Mouse (Mus musculus) neural tube, embryonic 13.5 days (tissue): ENCODE data around the gene Ankrd55. TPM values are rescaled to one million over a fixed set of nuclear protein-coding genes. Genes with fewer than 3 reads are reported as not detected.
A peak's percentile ranks its signal among the peaks of the same experiment; 100 is the strongest.

Experiments used
- ATAC-seq: fragments of 200-750 bp; cut with Nextera tagmentation; 2 replicates; pipeline ENCODE4 v1.8.0; 2017; ENCODE audit warnings: low read depth, mild to moderate bottlenecking, moderate TSS enrichment, moderate library complexity
- H3K27ac ChIP-seq: fragments of 300-500 bp; sonication (generic); replicated peaks from 2 replicates; pipeline ENCODE4 v1.5.1; 2015; ENCODE audit warnings: moderate library complexity, mild to moderate bottlenecking, inconsistent platforms
- H3K27me3 ChIP-seq: fragments of 300-500 bp; sonication (generic); 2 replicates; pipeline ENCODE4 v1.6.1; 2015; ENCODE audit warnings: mild to moderate bottlenecking, inconsistent platforms
- H3K36me3 ChIP-seq: fragments of 300-500 bp; sonication (generic); 2 replicates; pipeline ENCODE4 v1.6.1; 2015; ENCODE audit warnings: mild to moderate bottlenecking, inconsistent platforms
- H3K4me1 ChIP-seq: fragments of 300-500 bp; sonication (generic); replicated peaks from 2 replicates; pipeline ENCODE4 v1.6.1; 2015; ENCODE audit warnings: inconsistent platforms
- H3K4me2 ChIP-seq: fragments of 300-500 bp; sonication (generic); 2 replicates; pipeline ENCODE4 v1.6.1; 2015; ENCODE audit warnings: inconsistent platforms, mild to moderate bottlenecking, moderate library complexity
- H3K4me3 ChIP-seq: fragments of 300-500 bp; sonication (generic); 2 replicates; pipeline ENCODE4 v1.5.1; 2015; ENCODE audit warnings: mild to moderate bottlenecking, inconsistent platforms
- H3K9ac ChIP-seq: fragments of 300-500 bp; sonication (generic); 2 replicates; pipeline ENCODE4 v1.6.1; 2015; ENCODE audit warnings: moderate library complexity, mild to moderate bottlenecking, inconsistent platforms
- H3K9me3 ChIP-seq: fragments of 300-500 bp; sonication (generic); 2 replicates; pipeline ENCODE4 v1.6.1; 2016; ENCODE audit warnings: inconsistent platforms
- WGBS: fragments of 180-500 bp; shearing (Covaris S2); methylation state at CpG from one replicate; pipeline ENCODE4 v1.1.7; 2015; 5-methylcytosine and 5-hydroxymethylcytosine counted together
- polyA plus RNA-seq: library from polyadenylated mRNA; unstranded; fragments of >200 nt; fragmentation: Nextera tagmentation; extraction: Ambion mirVana; gene quantifications from 2 replicates; pipeline ENCODE4 v1.2.1, GENCODE M21; 2015

Gene Ankrd55
- polyA plus RNA-seq, 1 experiment from 2014 or later, result 4.2 TPM

DNA sequence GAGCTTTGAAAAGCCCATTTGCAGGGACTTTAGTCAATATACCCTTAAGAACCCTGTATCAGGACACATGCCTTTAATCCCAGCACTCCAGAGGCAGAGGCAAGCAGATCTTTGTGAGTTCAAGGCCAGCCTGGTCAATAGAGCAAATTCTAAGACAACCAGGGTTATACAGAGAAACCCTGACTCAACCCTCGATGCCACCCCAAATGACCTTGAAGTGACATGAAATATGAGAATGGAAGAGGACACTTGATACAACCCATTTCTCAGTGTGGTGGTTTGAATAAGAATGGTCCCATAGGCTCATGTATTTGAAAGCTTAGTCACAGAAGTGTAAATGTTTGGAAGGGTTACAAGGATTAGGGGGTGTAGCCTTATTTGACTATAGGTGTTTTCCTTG lies 121.6 kb downstream of the Ankrd55 start:
- ATAC-seq, result no peak
- Histone ChIP-seq H3K9me3 (no peaks in the 10 kb centered on the region), H3K27me3 (no peaks in the 10 kb centered on the region), H3K27ac (no peak overlapping the region), H3K4me2 (no peak overlapping the region), H3K9ac (no peak overlapping the region), H3K36me3 (no peaks in the 10 kb centered on the region), H3K4me3 (no peak overlapping the region), H3K4me1 (no peaks in the 10 kb centered on the region)
- WGBS, result 79% methylated on average over 1 of the region's 1 CpGs

DNA sequence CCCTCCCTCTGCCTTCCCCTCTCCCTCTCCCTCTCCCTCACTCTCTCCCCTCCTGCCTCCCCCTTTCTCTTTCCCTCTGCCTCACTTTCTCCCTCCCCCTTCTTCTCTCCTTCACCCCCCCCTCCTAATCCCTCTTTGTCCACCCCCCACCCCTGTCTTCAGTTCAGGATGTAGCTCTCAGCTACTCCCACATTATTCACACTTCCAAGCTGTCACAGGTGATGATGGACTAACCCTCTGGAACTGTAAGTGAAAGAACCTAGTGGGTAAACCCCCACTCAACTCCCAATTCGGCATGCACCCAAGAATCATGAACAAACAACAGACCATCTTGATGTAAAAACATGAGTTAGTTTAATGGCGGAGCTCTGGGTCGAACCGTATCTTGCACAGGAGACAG lies 122.2 kb downstream of the Ankrd55 start:
- no peaks in the 10 kb centered on the region for H3K27me3 ChIP-seq
- 97% methylated on average over 4 of the region's 4 CpGs for WGBS
- no peaks in the 10 kb centered on the region for H3K4me1 ChIP-seq
- no peak overlapping the region for H3K4me3 ChIP-seq
- no peak overlapping the region for H3K27ac ChIP-seq
- no peaks in the 10 kb centered on the region for H3K9me3 ChIP-seq
- no peak overlapping the region for H3K4me2 ChIP-seq
- no peak for ATAC-seq
- no peak overlapping the region for H3K9ac ChIP-seq
- no peaks in the 10 kb centered on the region for H3K36me3 ChIP-seq

DNA sequence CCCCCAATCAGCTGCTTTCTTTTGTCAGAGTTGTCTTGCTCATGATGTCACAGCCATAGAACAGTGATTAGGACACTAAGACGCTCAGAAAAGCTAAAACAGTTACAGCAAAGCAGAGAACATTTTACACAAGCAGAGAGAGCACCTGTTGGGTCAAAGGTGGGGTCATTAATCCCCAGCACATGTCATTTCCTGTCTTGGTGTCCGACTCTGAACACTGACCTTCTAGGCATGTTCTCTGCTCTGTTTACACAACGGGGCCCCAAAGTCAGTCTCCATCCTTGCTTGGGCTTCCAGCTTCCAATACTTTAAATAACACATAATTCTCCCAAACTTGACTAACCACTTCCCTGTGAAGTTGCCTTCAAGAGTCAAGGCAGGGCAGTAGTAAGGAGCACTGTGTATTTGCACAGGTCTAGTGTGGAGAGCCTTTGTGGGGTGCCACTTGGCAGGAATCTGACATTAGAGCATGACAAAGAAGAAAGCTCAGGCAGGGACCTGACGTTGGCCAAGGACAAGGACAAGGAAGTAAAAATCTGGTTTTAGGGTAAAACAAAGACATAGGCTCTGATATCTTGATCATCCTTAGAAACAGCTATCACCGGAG lies 123.1 kb downstream of the Ankrd55 start:
- H3K36me3 ChIP-seq, result no peaks in the 10 kb centered on the region
- no peak overlapping the region for H3K4me3 ChIP-seq
- no peak overlapping the region for H3K9ac ChIP-seq
- 80% methylated on average over 5 of the region's 5 CpGs for WGBS
- H3K27me3 ChIP-seq, result no peaks in the 10 kb centered on the region
- H3K9me3 ChIP-seq, result no peaks in the 10 kb centered on the region
- ATAC-seq, result no peak
- H3K4me1 ChIP-seq, result no peaks in the 10 kb centered on the region
- H3K4me2 ChIP-seq, result no peak overlapping the region
- H3K27ac ChIP-seq, result no peak overlapping the region

DNA sequence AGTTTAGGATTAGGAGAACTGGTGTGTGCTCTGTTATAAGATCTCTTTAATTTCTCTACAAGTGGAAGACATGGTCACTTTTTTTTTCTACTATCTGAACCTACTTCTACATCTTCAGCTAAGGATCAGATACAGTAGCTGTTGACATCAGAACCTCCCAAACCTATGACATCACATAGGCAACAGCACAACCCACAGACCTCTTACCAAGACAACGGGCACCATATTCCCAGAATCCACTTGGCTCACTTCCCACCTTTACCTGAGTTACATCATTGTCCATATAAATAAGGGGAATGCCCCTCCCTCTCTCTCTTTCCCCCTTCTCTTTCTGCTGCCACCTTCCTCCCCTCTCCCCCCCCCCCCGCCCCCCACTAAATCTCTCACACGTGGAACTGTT lies 124.0 kb downstream of the Ankrd55 start:
- no peak for ATAC-seq
- no peaks in the 10 kb centered on the region for H3K27me3 ChIP-seq
- no peak overlapping the region for H3K9ac ChIP-seq
- H3K4me2 ChIP-seq, result no peak overlapping the region
- no peak overlapping the region for H3K4me3 ChIP-seq
- 84% methylated on average over 3 of the region's 3 CpGs for WGBS
- no peaks in the 10 kb centered on the region for H3K36me3 ChIP-seq
- H3K9me3 ChIP-seq, result no peaks in the 10 kb centered on the region
- H3K4me1 ChIP-seq, result 0 out of 2 replicates have a peak, but pooled peaks cover 6% of the 10 kb centered on the region
- H3K27ac ChIP-seq, result no peak overlapping the region

DNA sequence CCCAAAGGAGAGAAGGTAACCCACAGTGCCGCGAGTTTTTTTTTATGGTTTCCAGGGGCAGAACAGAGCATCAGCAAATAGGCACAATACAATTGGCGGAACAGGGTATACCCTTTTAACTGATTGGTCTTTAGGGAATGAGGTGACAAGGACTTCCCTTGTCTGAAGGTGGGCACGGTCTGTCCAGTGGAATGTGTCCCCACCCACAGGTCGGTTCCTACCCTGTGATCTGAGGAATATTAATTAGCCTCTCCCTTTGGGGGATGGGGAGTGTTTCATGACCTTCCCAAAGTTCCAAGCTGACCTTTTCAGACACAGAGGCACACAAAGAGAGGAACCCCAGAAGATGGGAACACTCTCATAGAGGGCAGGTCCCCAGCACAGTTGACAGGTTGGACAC lies 124.6 kb downstream of the Ankrd55 start:
- Histone ChIP-seq H3K36me3 (no peaks in the 10 kb centered on the region), H3K27ac (no peak overlapping the region), H3K9ac (no peak overlapping the region), H3K9me3 (no peaks in the 10 kb centered on the region), H3K4me3 (no peak overlapping the region), H3K4me1 (0 out of 2 replicates have a peak, but pooled peaks cover 6% of the 10 kb centered on the region), H3K27me3 (no peaks in the 10 kb centered on the region), H3K4me2 (no peak overlapping the region)
- ATAC-seq, result no peak
- WGBS, result 79% methylated on average over 5 of the region's 5 CpGs

DNA sequence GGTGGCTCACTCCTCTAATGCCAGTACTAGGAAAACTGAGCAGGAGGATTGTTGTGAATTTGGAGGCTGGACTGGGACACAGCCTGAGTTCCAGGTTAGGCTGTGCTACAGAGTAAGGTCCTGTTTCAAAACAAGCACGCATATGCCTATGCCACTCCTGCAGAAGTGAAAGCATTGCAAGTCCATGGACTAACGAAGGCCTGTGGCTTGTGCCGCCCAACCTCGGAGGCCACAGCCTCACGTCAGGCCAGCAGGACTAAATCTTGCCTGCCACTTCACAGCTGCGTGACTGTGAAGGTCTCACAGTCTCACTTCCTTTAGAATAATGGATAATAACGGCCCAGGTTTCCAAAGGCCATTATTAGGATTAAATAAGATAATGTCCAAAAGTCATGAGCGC lies 125.4 kb downstream of the Ankrd55 start:
- Histone ChIP-seq H3K27me3 (no peaks in the 10 kb centered on the region), H3K27ac (no peak overlapping the region), H3K36me3 (no peaks in the 10 kb centered on the region), H3K4me1 (0 out of 2 replicates have a peak, but pooled peaks cover 6% of the 10 kb centered on the region), H3K4me2 (no peak overlapping the region), H3K9ac (no peak overlapping the region), H3K4me3 (no peak overlapping the region), H3K9me3 (no peaks in the 10 kb centered on the region)
- ATAC-seq, result no peak
- WGBS, result 84% methylated on average over 8 of the region's 8 CpGs

DNA sequence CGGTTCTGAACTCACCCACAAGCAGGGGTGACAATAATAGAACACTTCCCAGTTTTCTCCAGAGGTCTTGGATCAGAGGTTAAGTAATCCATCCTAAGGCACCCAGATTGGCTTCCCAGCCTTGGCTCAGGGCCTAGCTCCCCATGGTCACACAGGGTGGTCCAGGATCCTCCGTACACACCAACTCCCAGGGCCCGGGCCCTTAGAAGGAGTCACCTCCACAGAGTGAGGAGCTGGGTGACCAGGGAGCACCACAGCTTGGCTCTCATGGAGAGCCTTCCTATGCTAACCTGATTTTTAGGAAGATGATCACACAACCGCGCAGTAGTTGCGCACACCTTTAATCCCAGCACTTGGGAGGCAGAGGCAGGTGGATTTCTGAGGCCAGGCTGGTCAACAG lies 127.6 kb downstream of the Ankrd55 start:
- Histone ChIP-seq H3K36me3 (no peaks in the 10 kb centered on the region), H3K4me2 (no peak overlapping the region), H3K4me1 (0 out of 2 replicates have a peak, but pooled peaks cover 6% of the 10 kb centered on the region), H3K27ac (no peak overlapping the region), H3K9me3 (no peaks in the 10 kb centered on the region), H3K27me3 (no peaks in the 10 kb centered on the region), H3K4me3 (no peak overlapping the region), H3K9ac (no peak overlapping the region)
- no peak for ATAC-seq
- 81% methylated on average over 6 of the region's 6 CpGs for WGBS

DNA sequence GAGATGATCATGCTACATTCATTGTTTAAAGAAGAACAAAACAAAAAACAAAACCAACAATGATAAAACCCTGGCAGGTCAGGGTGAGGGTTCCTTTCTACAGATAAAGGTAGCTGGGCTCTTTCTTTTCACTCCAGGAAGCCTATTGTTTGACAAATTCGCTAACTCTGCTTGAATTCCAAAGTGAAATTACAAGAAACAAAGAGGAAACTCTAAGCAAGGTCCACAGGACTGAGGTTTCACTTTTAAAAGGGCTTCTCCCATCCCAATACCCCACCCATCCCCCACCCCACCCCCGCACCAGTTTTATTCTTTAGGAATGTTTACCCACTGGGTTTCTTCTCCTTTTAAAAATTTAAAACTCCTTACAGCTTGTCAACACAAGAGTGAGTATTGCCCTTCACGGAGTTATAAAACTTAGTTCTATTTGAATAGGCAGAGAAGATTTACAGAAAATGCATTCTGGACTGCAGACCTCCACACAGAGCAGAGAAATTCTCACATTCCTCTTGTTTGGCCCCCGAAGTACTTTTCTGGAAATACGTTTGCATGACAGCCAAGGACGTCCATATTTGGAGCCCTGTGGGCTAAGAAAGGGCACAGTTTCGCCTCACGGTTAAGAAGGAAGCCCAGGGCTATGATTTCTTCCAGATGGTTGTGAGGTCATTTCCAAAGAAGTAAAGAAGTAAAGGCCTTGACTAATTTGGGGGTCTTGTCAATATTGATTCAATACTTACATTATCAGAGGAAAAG lies 128.3 kb downstream of the Ankrd55 start:
- Histone ChIP-seq H3K9me3 (no peaks in the 10 kb centered on the region), H3K4me3 (no peak overlapping the region), H3K9ac (no peak overlapping the region), H3K4me2 (no peak overlapping the region), H3K27me3 (no peaks in the 10 kb centered on the region), H3K36me3 (no peaks in the 10 kb centered on the region), H3K27ac (0 out of 2 replicates have a peak overlapping the region, but pooled peaks have one; percentile 13), H3K4me1 (0 out of 2 replicates have a peak, but pooled peaks cover 6% of the 10 kb centered on the region)
- ATAC-seq, result no peak
- WGBS, result 15% methylated on average over 8 of the region's 8 CpGs

DNA sequence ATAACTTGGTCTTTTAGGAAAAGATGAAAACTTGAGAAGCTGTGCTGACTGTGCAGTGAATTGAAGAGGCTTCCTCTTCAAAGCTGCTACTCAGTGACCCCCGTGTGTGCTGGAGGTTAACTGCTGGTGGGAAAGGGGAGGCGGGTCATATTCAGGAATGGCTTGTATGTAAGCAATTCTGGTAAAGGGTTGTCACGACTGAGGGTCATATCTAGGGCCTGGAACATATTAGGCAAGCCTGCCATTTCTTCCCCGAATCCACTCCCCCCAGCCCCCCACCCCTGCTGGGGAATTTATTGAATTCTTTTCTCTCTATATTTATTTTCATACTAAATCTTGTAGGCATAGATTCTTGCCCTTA lies 128.9 kb downstream of the Ankrd55 start:
- 0 out of 2 replicates have a peak, but pooled peaks cover 6% of the 10 kb centered on the region for H3K4me1 ChIP-seq
- no peaks in the 10 kb centered on the region for H3K9me3 ChIP-seq
- WGBS, result 26% methylated on average over 4 of the region's 4 CpGs
- no peak overlapping the region for H3K4me3 ChIP-seq
- no peaks in the 10 kb centered on the region for H3K27me3 ChIP-seq
- no peak overlapping the region for H3K4me2 ChIP-seq
- ATAC-seq, result no peak
- H3K9ac ChIP-seq, result no peak overlapping the region
- no peak overlapping the region for H3K27ac ChIP-seq
- no peaks in the 10 kb centered on the region for H3K36me3 ChIP-seq

DNA sequence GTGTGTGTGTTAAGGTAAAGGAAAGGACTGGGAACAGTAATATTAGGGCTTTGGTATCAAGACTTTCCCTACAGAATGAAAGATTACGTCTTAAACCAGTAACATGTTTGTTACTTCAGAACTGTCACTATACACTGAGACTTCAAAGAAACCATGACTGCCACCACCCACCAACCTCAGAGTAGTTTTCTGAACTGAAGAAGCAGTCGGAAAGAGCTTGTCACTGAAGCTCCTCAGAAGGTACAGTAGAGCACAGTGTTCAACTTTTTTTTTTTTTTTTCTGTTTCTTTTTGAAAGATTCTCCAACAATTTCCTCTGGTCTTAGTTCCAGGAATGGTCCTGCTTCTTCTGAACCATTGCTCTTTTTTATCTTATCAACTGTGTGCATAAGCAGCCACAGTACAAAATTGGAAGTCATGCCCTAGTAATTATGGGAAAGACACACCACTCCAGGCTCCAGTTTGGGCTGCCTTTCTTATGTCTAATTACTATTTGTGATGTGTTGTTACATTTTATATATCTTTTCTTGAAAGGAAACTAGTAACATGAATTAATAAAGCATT lies 129.7 kb downstream of the Ankrd55 start:
- H3K9me3 ChIP-seq, result no peaks in the 10 kb centered on the region
- H3K9ac ChIP-seq, result no peak overlapping the region
- H3K4me1 ChIP-seq, result 0 out of 2 replicates have a peak, but pooled peaks cover 6% of the 10 kb centered on the region
- no peak overlapping the region for H3K4me3 ChIP-seq
- H3K27me3 ChIP-seq, result no peaks in the 10 kb centered on the region
- ATAC-seq, result no peak
- H3K36me3 ChIP-seq, result no peaks in the 10 kb centered on the region
- H3K27ac ChIP-seq, result no peak overlapping the region
- 74% methylated on average over 2 of the region's 2 CpGs for WGBS
- no peak overlapping the region for H3K4me2 ChIP-seq

DNA sequence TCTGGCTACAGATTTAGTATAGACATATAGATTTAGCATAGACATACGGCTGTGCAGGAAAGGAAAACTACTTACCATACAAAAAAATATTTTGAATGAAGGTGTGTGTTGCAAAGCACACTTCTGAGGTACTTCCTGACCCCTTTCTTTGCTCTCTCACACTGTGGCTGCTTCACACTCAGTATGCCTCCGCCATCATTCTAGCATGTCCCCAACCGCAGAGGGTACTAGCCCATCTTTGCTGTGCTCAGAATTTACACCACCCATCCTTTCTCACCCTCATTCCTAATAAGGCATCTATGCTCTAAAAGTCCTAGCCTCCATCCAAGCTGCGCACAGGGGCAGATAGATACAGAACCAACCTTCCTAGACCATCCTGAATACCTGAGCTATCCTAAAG lies 130.3 kb downstream of the Ankrd55 start:
- no peak for ATAC-seq
- Histone ChIP-seq H3K4me3 (no peak overlapping the region), H3K27me3 (no peaks in the 10 kb centered on the region), H3K4me1 (0 out of 2 replicates have a peak, but pooled peaks cover 6% of the 10 kb centered on the region), H3K4me2 (no peak overlapping the region), H3K9ac (no peak overlapping the region), H3K9me3 (no peaks in the 10 kb centered on the region), H3K27ac (no peak overlapping the region), H3K36me3 (no peaks in the 10 kb centered on the region)
- WGBS, result 93% methylated on average over 4 of the region's 4 CpGs

DNA sequence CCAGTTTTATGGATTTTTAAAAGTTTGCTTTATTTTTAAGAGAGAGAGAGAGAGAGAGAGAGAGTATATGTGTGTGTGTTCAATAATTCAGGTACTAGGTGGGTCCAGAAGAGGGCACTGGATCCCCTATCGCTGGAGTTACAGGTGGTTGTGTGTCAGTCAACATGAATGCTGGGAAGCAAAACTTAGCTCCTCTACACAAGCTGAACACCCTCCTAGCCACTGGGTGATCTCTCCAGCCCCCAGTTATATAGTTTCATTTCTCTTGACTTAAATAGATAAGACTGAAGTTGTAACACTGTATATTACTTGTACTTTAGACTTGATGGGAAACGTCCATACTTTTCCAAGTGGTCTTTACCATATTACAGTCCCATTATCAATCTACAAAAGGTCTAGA lies 136.0 kb downstream of the Ankrd55 start:
- no peak for ATAC-seq
- H3K36me3 ChIP-seq, result no peaks in the 10 kb centered on the region
- WGBS, result 96% methylated on average over 2 of the region's 2 CpGs
- no peak overlapping the region for H3K27ac ChIP-seq
- H3K4me1 ChIP-seq, result no peaks in the 10 kb centered on the region
- no peak overlapping the region for H3K4me3 ChIP-seq
- H3K4me2 ChIP-seq, result no peak overlapping the region
- H3K9ac ChIP-seq, result no peak overlapping the region
- H3K27me3 ChIP-seq, result no peaks in the 10 kb centered on the region
- H3K9me3 ChIP-seq, result no peaks in the 10 kb centered on the region
